14 mouse cellular contexts compared by ENCODE assay signal in the genomic region with DNA sequence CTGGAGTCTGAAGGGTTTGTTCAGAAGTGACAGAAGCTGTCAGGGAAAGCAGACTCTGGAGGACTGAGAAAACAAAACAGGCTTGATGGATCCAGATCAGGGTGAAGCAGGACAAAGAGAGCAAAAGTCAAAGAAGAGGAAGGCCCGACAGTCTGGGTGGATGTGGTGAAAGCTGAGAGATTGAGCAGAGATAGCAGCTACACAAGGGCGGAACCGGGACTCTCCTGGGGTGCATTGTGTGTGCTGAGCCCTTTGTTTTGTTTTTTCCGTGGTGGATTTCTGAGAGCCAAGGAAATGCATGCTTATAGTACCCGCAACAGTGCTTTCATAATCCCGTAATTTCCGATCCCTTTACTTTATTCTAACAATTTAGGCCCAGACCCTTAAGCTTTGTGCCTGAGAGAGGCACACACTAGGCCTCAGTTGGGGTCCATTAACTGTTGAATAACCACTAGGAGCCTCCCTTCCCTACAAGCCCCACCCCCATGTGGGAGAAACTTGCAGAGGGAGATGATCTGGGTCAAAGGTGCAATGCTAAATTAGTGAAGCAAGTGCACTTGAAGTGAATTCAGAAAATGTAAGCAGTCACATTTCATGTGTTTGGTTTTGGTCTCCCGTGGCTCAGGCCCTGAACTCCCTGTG. TPM values are rescaled to one million over a fixed set of nuclear protein-coding genes. Genes with fewer than 3 reads are reported as not detected.
A peak's percentile ranks its signal among the peaks of the same experiment; 100 is the strongest.
DNase-seq lines count a peak whose midpoint lies in the region; ATAC-seq and TF ChIP-seq lines count a peak whose summit lies in the region.
"Had no signal": no experiment of that assay in that cellular context is flagged by ENCODE, and none has a peak within 500 bp of the region (broad histone marks: within the 10 kb centered on the region; RNA-seq: fewer than 3 reads in every experiment).

No protein-coding gene starts in this region.

- DNase-seq in hindbrain, embryonic 11.5 days (ENCODE audit: low spot score) = peak; percentile 16
- DNase-seq in ES-E14 (ENCODE audit: low read depth, low spot score) = peak; percentile 47
- peak; percentile 20 for DNase-seq in embryo, embryonic 11 days
- DNase-seq in mesoderm, embryonic 11.5 days (ENCODE audit: low read depth, low spot score) = peak; percentile 12
- DNase-seq in urinary bladder, postnatal 10 days (ENCODE audit: low spot score) = no peak
- no peak for DNase-seq in heart, adult 8-10 months (ENCODE audit: low spot score)
- DNase-seq in layer of hippocampus, postnatal 25 days (ENCODE audit: extremely low spot score in 1 of 2, low spot score in 1 of 2) = no peak
- DNase-seq: adrenal gland, adult 2 months; heart, postnatal 36 days; kidney, postnatal 25 days had no signal

- no peak overlapping the region for H3K4me2 ChIP-seq in hindbrain, embryonic 11.5 days (replicated peaks; ENCODE audit: low read depth, low read length)
- no peak overlapping the region for H3K4me2 ChIP-seq in hindbrain, embryonic 16.5 days (ENCODE audit: low read length)
- H3K4me2 ChIP-seq: lung, embryonic 15.5 days had no signal

- H3K4me3 ChIP-seq in hindbrain, embryonic 11.5 days (ENCODE audit: low read depth, low read length) = no peak overlapping the region
- no peak overlapping the region for H3K4me3 ChIP-seq in hindbrain, embryonic 16.5 days (ENCODE audit: low read length)
- no peak overlapping the region for H3K4me3 ChIP-seq in ES-E14 (ENCODE audit: insufficient read depth in 1 of 2, low read depth in 1 of 2, low read length in 2 of 2, poor library complexity in 1 of 2, severe bottlenecking in 1 of 2)
- H3K4me3 ChIP-seq: erythroblast, embryonic 14.5 days; lung, embryonic 15.5 days had no signal

- H3K4me1 ChIP-seq in hindbrain, embryonic 11.5 days (replicated peaks; ENCODE audit: control insufficient read depth, insufficient read depth, low read length) = peaks cover 4% of the 10 kb centered on the region; the same call in 1 of the 2 replicates
- H3K4me1 ChIP-seq in hindbrain, embryonic 16.5 days (ENCODE audit: control insufficient read depth, insufficient read depth, low read depth, low read length) = no peaks in the 10 kb centered on the region
- peaks cover 1 to 6% of the 10 kb centered on the region in 2 experiments; a peak in 2 of 4 replicates for H3K4me1 ChIP-seq in ES-E14 (ENCODE audit: control insufficient read depth in 2 of 2, insufficient read depth in 2 of 2, low read length in 2 of 2, poor library complexity in 1 of 2)
- H3K4me1 ChIP-seq: lung, embryonic 15.5 days had no signal

- H3K36me3 ChIP-seq in hindbrain, embryonic 11.5 days (ENCODE audit: control insufficient read depth, insufficient read depth, low read length) = peaks cover 3% of the 10 kb centered on the region; the same call in 1 of the 2 replicates
- H3K36me3 ChIP-seq in hindbrain, embryonic 16.5 days (ENCODE audit: control insufficient read depth, insufficient read depth, low read length) = peaks cover 16% of the 10 kb centered on the region
- H3K36me3 ChIP-seq in ES-E14 (ENCODE audit: control insufficient read depth, insufficient read depth, low read length, poor library complexity, severe bottlenecking) = no peaks in the 10 kb centered on the region
- H3K36me3 ChIP-seq: lung, embryonic 15.5 days had no signal

- in situ Hi-C loops in ES-E14 (cut with MboI; ENCODE audit: low sequenced_read_pairs in 2 of 2, unreplicated experiment in 2 of 2) = no loop called here

- H3K9ac ChIP-seq in hindbrain, embryonic 11.5 days (ENCODE audit: low read depth, low read length) = 0 out of 2 replicates have a peak overlapping the region, but pooled peaks have one; percentile 27
- H3K9ac ChIP-seq in hindbrain, embryonic 16.5 days (ENCODE audit: low read depth, low read length) = no peak overlapping the region
- H3K9ac ChIP-seq in ES-E14 (ENCODE audit: insufficient read depth, low read depth, low read length, poor library complexity, severe bottlenecking) = no peak overlapping the region
- H3K9ac ChIP-seq: lung, embryonic 15.5 days had no signal

- 11% methylated on average over 8 of the region's 8 CpGs for WGBS in hindbrain, embryonic 11.5 days
- 19% methylated on average over 8 of the region's 8 CpGs for WGBS in hindbrain, embryonic 16.5 days

- ATAC-seq in hindbrain, embryonic 11.5 days (ENCODE audit: low FRiP score) = peak; percentile 53; the same call in 1 of the 2 replicates
- no peak for ATAC-seq in hindbrain, embryonic 16.5 days
- ATAC-seq: CD4-positive, CD25-positive, alpha-beta regulatory T cell, adult 4 months had no signal

- no peaks in the 10 kb centered on the region for H3K27me3 ChIP-seq in hindbrain, embryonic 11.5 days (ENCODE audit: control insufficient read depth, insufficient read depth, low read length)
- no peaks in the 10 kb centered on the region for H3K27me3 ChIP-seq in hindbrain, embryonic 16.5 days (replicated peaks; ENCODE audit: control insufficient read depth, insufficient read depth, low read length)
- H3K27me3 ChIP-seq: lung, embryonic 15.5 days had no signal

- H3K9me3 ChIP-seq in hindbrain, embryonic 11.5 days (ENCODE audit: control insufficient read depth, low read length) = no peaks in the 10 kb centered on the region
- H3K9me3 ChIP-seq in hindbrain, embryonic 16.5 days (ENCODE audit: control insufficient read depth, low read length) = no peaks in the 10 kb centered on the region
- no peaks in the 10 kb centered on the region for H3K9me3 ChIP-seq in ES-E14 (ENCODE audit: control insufficient read depth, insufficient read depth, low read depth, low read length)
- H3K9me3 ChIP-seq: lung, embryonic 15.5 days had no signal

- H3K27ac ChIP-seq in hindbrain, embryonic 11.5 days (ENCODE audit: low read depth, low read length) = 0 out of 2 replicates have a peak overlapping the region, but pooled peaks have one; percentile 5
- no peak overlapping the region; the same call in 1 of the 2 replicates for H3K27ac ChIP-seq in hindbrain, embryonic 16.5 days (ENCODE audit: low read depth, low read length)
- H3K27ac ChIP-seq in ES-E14 (ENCODE audit: insufficient read depth, low read depth, low read length, poor library complexity, severe bottlenecking) = peak overlapping the region; percentile 14; the same call in 1 of the 2 replicates
- H3K27ac ChIP-seq: lung, embryonic 15.5 days had no signal

TF ChIP-seq in ES-E14, 5 proteins besides CTCF, POLR2A, EP300 and RAD21:
- TF ChIP-seq HCFC1 (IDR thresholded peaks at IDR 0.05; ENCODE audit: borderline replicate concordance, insufficient read depth, low read length) = no peak
- TF ChIP-seq MAFK (IDR thresholded peaks at IDR 0.05; ENCODE audit: insufficient read depth, low read depth, low read length) = no peak
- no peak for TF ChIP-seq CHD2 (IDR thresholded peaks at IDR 0.05; ENCODE audit: low read depth, low read length)
- no peak for TF ChIP-seq ZNF384 (IDR thresholded peaks at IDR 0.05; ENCODE audit: low read depth, low read length)
- TF ChIP-seq ZC3H11A (IDR thresholded peaks at IDR 0.05; ENCODE audit: borderline replicate concordance, low read depth, low read length) = no peak

RNA-seq across cellular contexts. Expression of gene Fez1, which starts 35.9 kb away (rescaled TPM):
- 343 and 384 TPM in 2 replicates for polyA plus RNA-seq in hindbrain, embryonic 11.5 days (2014; fragmentation: Nextera tagmentation; extraction: Ambion mirVana)
- polyA plus RNA-seq in hindbrain, embryonic 16.5 days (2015; fragmentation: Nextera tagmentation; extraction: Ambion mirVana) = 552 and 573 TPM in 2 replicates
- 5.0 and 5.8 TPM in 2 replicates for total RNA-seq in ES-E14 (2012; rRNA removed)
- total RNA-seq in heart, adult 8-10 months (2022) = 1 to 10 TPM; 1.9 to 4.7 (median 2.2) TPM
- total RNA-seq in layer of hippocampus, postnatal 25 days (2021) = 100 to 1,000 TPM; 301 to 329 TPM
- polyA plus RNA-seq: erythroblast, embryonic 14.5 days had no signal

Comparison
In these comparisons a context has a peak if more than half of its experiments do, and no peak if none do; other contexts are left out.
1. DNase-seq: peak in hindbrain, embryonic 11.5 days (single experiment), ES-E14 (single experiment), embryo, embryonic 11 days (single experiment) and mesoderm, embryonic 11.5 days (single experiment); none in urinary bladder, postnatal 10 days (single experiment), heart, adult 8-10 months (single experiment) and layer of hippocampus, postnatal 25 days (0 of 2).
2. RNA of gene Fez1, which starts 35.9 kb away (total RNA-seq): 301 to 329 TPM in layer of hippocampus, postnatal 25 days; 5.0 to 5.8 TPM in ES-E14 and 1.9 to 4.7 TPM in heart, adult 8-10 months; every median in the first group is over 10 times any median in the second.